Mouse (Mus musculus): ENCODE measurements around the gene Pi4k2a. TPM values are rescaled to one million over a fixed set of nuclear protein-coding genes. Genes with fewer than 3 reads are reported as not detected.

The Pi4k2a gene
- total RNA-seq (2021), result 10 to 100 TPM; 37.5 to 42.3 TPM
- long read RNA-seq, experiment 1, transcript Pi4k2a-202 (10 exons, 1,939 nt), result major isoform, 8 of 20 reads
- long read RNA-seq, experiment 1, transcript Pi4k2a-201 (9 exons, 3,604 nt), result minor isoform, 5 of 20 reads
- long read RNA-seq, experiment 1, partial matches to known transcripts, result 2 of 20 reads
- long read RNA-seq, experiment 1, other reads (novel, unspliced or antisense), result 5 of 20 reads
- long read RNA-seq, experiment 2, full-length matches to known transcripts, result 56 of 74 reads
- long read RNA-seq, experiment 2, partial matches to known transcripts, result 6 of 74 reads
- long read RNA-seq, experiment 2, other reads (novel, unspliced or antisense), result 12 of 74 reads

GRCm38 (mm10) chr19:42089748-42090595 lies at the start of gene Pi4k2a:
Gene Pi4k2a (plus strand): TSS chr19:42090470.
- peak; percentile 91 to 98 for DNase-seq (ENCODE audit: low spot score in 2 of 2)

GRCm38 (mm10) chr19:42043988-42044387 lies 46.3 kb upstream of the Pi4k2a start:
- DNase-seq (ENCODE audit: low spot score in 2 of 2), result no peak

GRCm38 (mm10) chr19:42045269-42046102 lies 44.8 kb upstream of the Pi4k2a start, which contains the start of gene Hoga1:
Gene Hoga1 (plus strand): TSS chr19:42045610.
- DNase-seq (ENCODE audit: low spot score in 2 of 2), result peak; percentile 46 to 55

- no peak for DNase-seq (ENCODE audit: low spot score in 2 of 2)
Measured at GRCm38 (mm10) chr19:42050251-42050650, 40.0 kb upstream of the Pi4k2a start.

GRCm38 (mm10) chr19:42051351-42051750 lies 38.9 kb upstream of the Pi4k2a start:
- DNase-seq (ENCODE audit: low spot score in 2 of 2), result no peak

- no peak for DNase-seq (ENCODE audit: low spot score in 2 of 2)
Measured at GRCm38 (mm10) chr19:42051948-42052347, 38.3 kb upstream of the Pi4k2a start, which contains the start of gene 4933411K16Rik. Gene 4933411K16Rik (plus strand): TSS chr19:42052248.

GRCm38 (mm10) chr19:42054255-42054654 lies 36.0 kb upstream of the Pi4k2a start:
- no peak for DNase-seq (ENCODE audit: low spot score in 2 of 2)

- DNase-seq (ENCODE audit: low spot score in 2 of 2), result no peak
Measured at GRCm38 (mm10) chr19:42055881-42056280, 34.4 kb upstream of the Pi4k2a start.

GRCm38 (mm10) chr19:42056719-42057409 lies 33.4 kb upstream of the Pi4k2a start:
- no peak for DNase-seq (ENCODE audit: low spot score in 2 of 2)

- DNase-seq (ENCODE audit: low spot score in 2 of 2), result no peak
Measured at GRCm38 (mm10) chr19:42058426-42058825, 31.8 kb upstream of the Pi4k2a start.

GRCm38 (mm10) chr19:42061443-42061842 lies 28.8 kb upstream of the Pi4k2a start:
- DNase-seq (ENCODE audit: low spot score in 2 of 2), result no peak

GRCm38 (mm10) chr19:42068441-42069240 lies 21.6 kb upstream of the Pi4k2a start:
- no peak for DNase-seq (ENCODE audit: low spot score in 2 of 2)

GRCm38 (mm10) chr19:42069241-42069525 lies 21.1 kb upstream of the Pi4k2a start:
- no peak for DNase-seq (ENCODE audit: low spot score in 2 of 2)

- no peak for DNase-seq (ENCODE audit: low spot score in 2 of 2)
Measured at GRCm38 (mm10) chr19:42071221-42071620, 19.0 kb upstream of the Pi4k2a start.

GRCm38 (mm10) chr19:42071886-42072608 lies 18.2 kb upstream of the Pi4k2a start:
- no peak for DNase-seq (ENCODE audit: low spot score in 2 of 2)

GRCm38 (mm10) chr19:42072802-42073201 lies 17.5 kb upstream of the Pi4k2a start:
- no peak for DNase-seq (ENCODE audit: low spot score in 2 of 2)

GRCm38 (mm10) chr19:42075051-42075450 lies 15.2 kb upstream of the Pi4k2a start:
- no peak for DNase-seq (ENCODE audit: low spot score in 2 of 2)

GRCm38 (mm10) chr19:42075992-42076391 lies 14.3 kb upstream of the Pi4k2a start:
- no peak for DNase-seq (ENCODE audit: low spot score in 2 of 2)

- no peak for DNase-seq (ENCODE audit: low spot score in 2 of 2)
Measured at GRCm38 (mm10) chr19:42078566-42078965, 11.7 kb upstream of the Pi4k2a start.

Measured in adrenal gland, postnatal 4 days (tissue).